Mouse (Mus musculus): ENCODE measurements around the gene Sohlh1. TPM values are rescaled to one million over a fixed set of nuclear protein-coding genes. Genes with fewer than 3 reads are reported as not detected.

Gene Sohlh1
- polyA plus RNA-seq, 1 experiment: not detected

DNA sequence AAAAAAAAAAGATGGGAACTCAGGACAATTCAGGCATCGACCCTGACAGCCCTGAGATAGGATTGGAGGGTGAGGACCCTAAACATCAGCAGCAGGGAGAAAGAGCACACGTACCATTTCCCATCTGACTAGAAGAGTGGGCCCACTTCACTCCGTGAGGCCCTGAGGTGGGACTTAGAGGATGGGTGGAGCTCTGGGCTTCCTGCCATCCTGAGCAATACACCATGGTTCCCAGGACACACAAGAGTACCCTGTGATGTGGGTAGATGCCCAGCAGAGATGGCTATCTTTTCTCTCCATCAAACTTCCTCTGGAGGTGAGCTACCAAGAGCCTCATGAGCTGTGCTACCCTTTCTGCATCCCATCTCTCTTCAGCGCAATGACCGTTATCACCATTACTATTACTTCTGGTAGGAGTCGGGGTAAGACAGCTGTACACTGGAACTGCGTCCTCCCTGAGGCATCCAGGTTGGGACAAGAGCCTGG is 30.2 kb upstream of the Sohlh1 start:
- Histone ChIP-seq H3K27ac (ENCODE audit: control insufficient read depth, insufficient read depth, low read depth, low read length, poor library complexity) (no peak overlapping the region), H3K4me3 (replicated peaks; ENCODE audit: control insufficient read depth, low read depth, low read length) (no peak overlapping the region), H3K4me1 (ENCODE audit: control insufficient read depth, insufficient read depth, low read length) (no peaks in the 10 kb centered on the region; the same call in 1 of the 2 replicates)
- TF ChIP-seq POLR2A (IDR thresholded peaks at IDR 0.05; ENCODE audit: borderline replicate concordance, control insufficient read depth, low read depth, low read length) (no peak), CTCF (IDR thresholded peaks at IDR 0.05; ENCODE audit: control insufficient read depth, insufficient read depth, low read length) (no peak)
- 32% methylated on average over 7 of the region's 7 CpGs for WGBS

DNA sequence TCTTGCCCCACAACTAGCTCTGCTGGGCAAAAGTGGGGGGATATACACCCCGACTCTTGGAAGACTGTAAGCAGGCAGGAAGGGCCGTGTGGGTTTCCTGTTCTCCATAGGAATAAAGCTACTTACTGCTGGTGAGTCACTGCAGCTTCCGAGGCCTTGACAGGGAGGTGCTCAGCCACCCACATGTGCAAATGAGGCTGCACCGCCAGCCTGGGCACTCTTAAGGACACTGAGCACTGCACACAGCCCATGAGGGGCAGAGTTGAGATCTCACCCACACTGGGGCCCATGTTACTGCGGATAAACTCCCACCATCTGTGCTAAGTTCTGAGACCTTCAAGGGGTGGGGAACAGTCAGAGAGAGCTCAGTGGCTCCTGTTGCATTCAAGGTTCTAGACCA is 19.6 kb upstream of the Sohlh1 start:
- TF ChIP-seq POLR2A (IDR thresholded peaks at IDR 0.05; ENCODE audit: borderline replicate concordance, control insufficient read depth, low read depth, low read length) (no peak), CTCF (IDR thresholded peaks at IDR 0.05; ENCODE audit: control insufficient read depth, insufficient read depth, low read length) (no peak)
- Histone ChIP-seq H3K4me3 (replicated peaks; ENCODE audit: control insufficient read depth, low read depth, low read length) (no peak overlapping the region), H3K27ac (ENCODE audit: control insufficient read depth, insufficient read depth, low read depth, low read length, poor library complexity) (no peak overlapping the region), H3K4me1 (ENCODE audit: control insufficient read depth, insufficient read depth, low read length) (no peaks in the 10 kb centered on the region)
- 36% methylated on average over 5 of the region's 5 CpGs for WGBS

DNA sequence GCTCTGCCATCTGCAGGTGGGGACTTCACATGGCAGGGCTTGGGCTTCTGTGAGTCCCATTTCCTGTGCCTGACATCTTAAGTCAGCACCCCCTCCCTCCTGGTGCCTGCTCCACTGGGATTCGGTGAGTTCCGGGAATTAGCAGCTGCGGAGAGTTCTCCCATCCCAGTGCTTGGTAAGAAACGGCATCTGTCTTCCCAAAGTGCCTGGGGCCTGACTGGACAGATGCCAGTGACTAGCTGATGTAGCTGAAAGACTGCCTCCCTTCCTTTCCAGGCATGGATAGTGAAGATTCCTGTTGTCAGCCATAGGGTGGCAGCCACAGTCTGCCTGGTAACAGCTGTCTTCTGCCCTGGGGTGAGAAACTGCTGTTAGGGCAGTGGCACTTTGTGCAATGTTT is 18.4 kb upstream of the Sohlh1 start:
- TF ChIP-seq CTCF (IDR thresholded peaks at IDR 0.05; ENCODE audit: control insufficient read depth, insufficient read depth, low read length) (no peak), POLR2A (IDR thresholded peaks at IDR 0.05; ENCODE audit: borderline replicate concordance, control insufficient read depth, low read depth, low read length) (no peak)
- no peak overlapping the region for H3K27ac ChIP-seq (ENCODE audit: control insufficient read depth, insufficient read depth, low read depth, low read length, poor library complexity)
- WGBS: 16% methylated on average over 4 of the region's 4 CpGs
- no peaks in the 10 kb centered on the region for H3K4me1 ChIP-seq (ENCODE audit: control insufficient read depth, insufficient read depth, low read length)
- no peak overlapping the region for H3K4me3 ChIP-seq (replicated peaks; ENCODE audit: control insufficient read depth, low read depth, low read length)

DNA sequence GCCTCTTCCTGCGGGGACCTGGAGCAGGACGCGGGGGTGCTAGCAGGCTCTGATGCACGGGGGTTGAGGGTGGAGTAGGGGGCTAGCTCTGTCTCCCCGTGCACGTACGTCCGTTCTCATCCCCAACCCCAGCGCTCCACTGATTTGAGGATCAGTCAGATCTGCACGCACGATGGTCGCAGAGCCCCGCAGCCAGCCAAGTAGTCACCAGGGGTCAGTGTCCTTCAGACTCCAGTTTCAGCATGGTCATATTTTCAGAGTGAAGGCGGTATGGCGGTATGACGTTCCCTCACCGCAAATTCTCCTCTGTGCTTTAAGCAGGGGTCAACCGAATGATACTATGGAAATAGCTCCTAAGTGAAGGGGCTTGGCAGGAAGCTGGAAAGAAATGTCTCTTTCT is 17.2 kb upstream of the Sohlh1 start:
- H3K27ac ChIP-seq (ENCODE audit: control insufficient read depth, insufficient read depth, low read depth, low read length, poor library complexity): no peak overlapping the region
- H3K4me3 ChIP-seq (replicated peaks; ENCODE audit: control insufficient read depth, low read depth, low read length): no peak overlapping the region
- 5% methylated on average over 18 of the region's 18 CpGs for WGBS
- no peaks in the 10 kb centered on the region for H3K4me1 ChIP-seq (ENCODE audit: control insufficient read depth, insufficient read depth, low read length)
- TF ChIP-seq CTCF (IDR thresholded peaks at IDR 0.05; ENCODE audit: control insufficient read depth, insufficient read depth, low read length) (no peak), POLR2A (IDR thresholded peaks at IDR 0.05; ENCODE audit: borderline replicate concordance, control insufficient read depth, low read depth, low read length) (no peak)

DNA sequence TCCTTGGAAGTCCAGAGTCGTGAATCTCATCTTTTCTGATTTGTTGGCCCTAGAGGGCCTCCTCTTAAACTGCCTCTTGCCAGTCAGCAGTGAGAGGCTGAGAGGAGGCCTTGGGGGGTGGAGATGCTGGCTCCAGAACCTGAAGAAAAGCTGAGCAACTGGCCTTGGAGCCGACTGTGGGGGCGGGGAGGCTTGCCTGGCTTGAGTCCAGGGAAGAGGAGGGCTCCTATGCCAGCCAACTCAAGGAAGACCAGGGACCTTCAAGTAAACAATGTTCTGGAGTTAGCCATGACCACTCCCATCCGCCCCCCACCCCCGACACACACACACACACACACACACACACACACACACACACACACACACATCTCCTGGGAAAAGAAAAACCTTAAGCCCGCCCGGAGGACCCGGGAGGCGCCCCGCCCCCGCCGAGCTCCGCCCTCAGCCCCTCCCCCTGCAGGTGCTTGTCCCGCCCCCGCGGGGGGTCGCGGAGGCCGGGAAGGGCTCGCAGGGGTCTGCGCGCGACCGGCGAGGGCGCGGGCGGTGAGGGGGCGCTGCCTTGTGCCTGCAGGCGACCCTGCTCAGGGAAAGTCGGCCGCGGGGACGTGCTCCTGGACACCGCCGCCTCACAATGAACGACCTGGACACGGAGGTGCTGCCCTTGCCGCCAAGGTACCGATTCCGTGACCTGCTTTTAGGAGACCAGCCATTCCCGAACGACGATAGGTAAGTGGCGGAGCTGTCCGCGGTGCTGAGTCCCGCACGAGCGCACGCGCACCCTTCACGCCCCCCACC is 16.5 kb upstream of the Sohlh1 start, which contains the start of gene Kcnt1:
Gene Kcnt1, plus strand, starts transcription at position 398 of the 795 bp plus-strand sequence.
- Histone ChIP-seq H3K4me1 (ENCODE audit: control insufficient read depth, insufficient read depth, low read length) (no peaks in the 10 kb centered on the region), H3K4me3 (replicated peaks; ENCODE audit: control insufficient read depth, low read depth, low read length) (no peak within 1 kb of the TSS), H3K27ac (ENCODE audit: control insufficient read depth, insufficient read depth, low read depth, low read length, poor library complexity) (no peak within 1 kb of the TSS)
- TF ChIP-seq CTCF (IDR thresholded peaks at IDR 0.05; ENCODE audit: control insufficient read depth, insufficient read depth, low read length) (no peak), POLR2A (IDR thresholded peaks at IDR 0.05; ENCODE audit: borderline replicate concordance, control insufficient read depth, low read depth, low read length) (no peak)
- WGBS: 5% methylated on average over 49 of the region's 53 CpGs

DNA sequence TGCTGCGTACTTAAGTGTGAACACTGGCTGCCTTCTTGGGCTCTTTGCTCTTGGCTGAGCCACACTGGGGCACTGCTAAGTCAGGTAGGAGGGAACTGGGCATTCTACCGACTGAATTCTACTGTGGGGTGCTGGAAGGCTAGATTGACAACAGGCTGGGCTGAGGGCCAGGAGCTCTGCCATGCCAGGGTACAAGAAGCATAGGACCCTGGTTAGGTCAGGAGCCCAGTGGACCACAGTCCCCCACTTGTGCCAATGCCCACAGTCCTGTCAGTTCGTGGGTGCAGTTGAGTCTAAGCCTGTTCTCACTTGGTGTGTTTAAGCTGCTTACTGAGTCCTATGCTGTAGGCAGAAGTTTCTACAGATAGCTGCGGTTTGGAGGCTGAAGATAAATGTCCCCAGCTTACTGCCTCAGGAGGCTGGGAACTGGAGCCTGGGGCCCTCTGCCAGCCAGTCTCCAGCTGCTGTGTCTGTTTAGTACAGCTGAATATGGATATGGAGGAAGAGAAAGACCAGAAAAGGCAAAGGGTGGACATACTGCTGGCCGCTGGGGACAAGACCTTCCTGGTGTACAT is 15.7 kb upstream of the Sohlh1 start:
- no peak overlapping the region for H3K27ac ChIP-seq (ENCODE audit: control insufficient read depth, insufficient read depth, low read depth, low read length, poor library complexity)
- no peaks in the 10 kb centered on the region for H3K4me1 ChIP-seq (ENCODE audit: control insufficient read depth, insufficient read depth, low read length)
- no peak for TF ChIP-seq POLR2A (IDR thresholded peaks at IDR 0.05; ENCODE audit: borderline replicate concordance, control insufficient read depth, low read depth, low read length)
- TF ChIP-seq CTCF (IDR thresholded peaks at IDR 0.05; ENCODE audit: control insufficient read depth, insufficient read depth, low read length): no peak
- 58% methylated on average over 5 of the region's 5 CpGs for WGBS
- no peak overlapping the region for H3K4me3 ChIP-seq (replicated peaks; ENCODE audit: control insufficient read depth, low read depth, low read length)

DNA sequence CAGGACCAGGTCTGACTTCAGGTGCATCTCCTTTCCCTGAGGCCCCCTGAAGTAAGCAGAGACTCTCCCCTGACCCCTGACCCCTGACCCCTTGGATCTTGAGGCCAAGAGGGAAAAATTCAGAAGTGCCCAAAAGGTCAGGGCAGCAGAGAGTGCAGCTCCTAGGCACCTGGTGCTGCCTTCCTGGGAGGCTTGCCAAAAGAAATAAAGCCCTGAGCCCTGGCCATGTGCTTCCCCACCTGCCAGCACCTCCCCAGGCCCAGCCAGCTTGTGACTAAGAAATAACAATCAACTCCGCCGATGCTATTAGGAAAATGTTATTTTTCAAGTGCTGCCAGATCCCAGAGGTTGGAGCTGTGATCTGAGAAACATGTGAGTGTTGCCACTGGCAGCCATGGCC is 15.0 kb upstream of the Sohlh1 start:
- 80% methylated on average over 2 of the region's 2 CpGs for WGBS

DNA sequence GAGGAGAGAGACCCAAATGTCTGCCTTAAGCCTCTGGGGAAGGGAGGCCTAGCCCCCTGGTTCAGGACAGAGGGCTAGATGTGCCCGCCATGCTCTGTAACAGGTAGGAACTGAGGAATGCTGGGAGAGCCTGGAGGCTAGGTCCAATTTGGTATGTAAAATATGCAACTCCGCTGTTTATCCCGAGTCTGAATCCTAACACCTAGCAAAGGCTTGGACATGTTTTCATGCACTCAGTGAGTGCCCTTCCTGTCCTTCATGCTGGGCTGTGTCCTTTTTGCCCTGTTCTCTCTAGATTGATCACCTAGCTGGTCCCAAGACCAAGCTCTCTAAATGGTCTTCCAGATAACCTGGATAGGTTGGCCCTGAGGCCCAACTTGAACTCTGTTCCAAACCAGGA is 12.8 kb upstream of the Sohlh1 start:
- Histone ChIP-seq H3K4me3 (replicated peaks; ENCODE audit: control insufficient read depth, low read depth, low read length) (no peak overlapping the region), H3K27ac (ENCODE audit: control insufficient read depth, insufficient read depth, low read depth, low read length, poor library complexity) (no peak overlapping the region), H3K4me1 (ENCODE audit: control insufficient read depth, insufficient read depth, low read length) (no peaks in the 10 kb centered on the region)
- WGBS: 88% methylated on average over 3 of the region's 3 CpGs
- TF ChIP-seq CTCF (IDR thresholded peaks at IDR 0.05; ENCODE audit: control insufficient read depth, insufficient read depth, low read length) (no peak), POLR2A (IDR thresholded peaks at IDR 0.05; ENCODE audit: borderline replicate concordance, control insufficient read depth, low read depth, low read length) (no peak)

More for the DNA sequence above, 15.0 kb upstream of the Sohlh1 start:
- Histone ChIP-seq H3K4me3 (replicated peaks; ENCODE audit: control insufficient read depth, low read depth, low read length) (no peak overlapping the region), H3K4me1 (ENCODE audit: control insufficient read depth, insufficient read depth, low read length) (no peaks in the 10 kb centered on the region), H3K27ac (ENCODE audit: control insufficient read depth, insufficient read depth, low read depth, low read length, poor library complexity) (no peak overlapping the region)
- no peak for TF ChIP-seq POLR2A (IDR thresholded peaks at IDR 0.05; ENCODE audit: borderline replicate concordance, control insufficient read depth, low read depth, low read length)
- TF ChIP-seq CTCF (IDR thresholded peaks at IDR 0.05; ENCODE audit: control insufficient read depth, insufficient read depth, low read length): no peak

Data from bone marrow, adult 2 months (tissue).